Mouse (Mus musculus): ENCODE measurements at regions not wholly inside any gene's neighbourhood (a gene's known extent, or its start where the extent isn't known, plus 50 kb on each side); places are given as distances from the start of the nearest gene placed in this dataset.
"Not testable (repeated sequence)": the region's sequence is repeated elsewhere in the genome, so short reads cannot be mapped to it uniquely, and the experiment has no call there.

DNA sequence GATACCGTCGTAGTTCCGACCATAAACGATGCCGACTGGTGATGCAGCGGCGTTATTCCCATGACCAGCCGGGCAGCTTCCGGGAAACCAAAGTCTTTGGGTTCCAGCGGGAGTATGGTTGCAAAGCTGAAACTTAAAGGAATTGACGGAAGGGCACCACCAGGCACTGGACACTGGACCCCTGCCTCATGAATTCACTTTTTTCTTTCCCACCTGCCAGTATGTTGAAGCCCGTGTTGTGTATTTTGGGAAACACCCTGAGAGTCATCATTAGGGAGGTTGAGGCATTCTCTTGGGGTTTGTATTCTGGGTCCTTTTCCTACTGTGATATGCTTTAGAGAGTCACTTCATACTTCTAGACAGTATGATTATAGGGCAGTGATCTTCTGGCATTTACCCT is 197.9 kb downstream of the Samd9l start:
- not testable (repeated sequence) for H3K27ac ChIP-seq (ENCODE audit: control insufficient read depth, insufficient read depth, low read depth, low read length); H3K4me3 ChIP-seq (ENCODE audit: control insufficient read depth, low read depth, low read length); H3K27me3 ChIP-seq (ENCODE audit: control insufficient read depth, insufficient read depth, low read length); H3K4me1 ChIP-seq (ENCODE audit: control insufficient read depth, insufficient read depth, low read length); H3K36me3 ChIP-seq (ENCODE audit: control insufficient read depth, insufficient read depth, low read length)

DNA sequence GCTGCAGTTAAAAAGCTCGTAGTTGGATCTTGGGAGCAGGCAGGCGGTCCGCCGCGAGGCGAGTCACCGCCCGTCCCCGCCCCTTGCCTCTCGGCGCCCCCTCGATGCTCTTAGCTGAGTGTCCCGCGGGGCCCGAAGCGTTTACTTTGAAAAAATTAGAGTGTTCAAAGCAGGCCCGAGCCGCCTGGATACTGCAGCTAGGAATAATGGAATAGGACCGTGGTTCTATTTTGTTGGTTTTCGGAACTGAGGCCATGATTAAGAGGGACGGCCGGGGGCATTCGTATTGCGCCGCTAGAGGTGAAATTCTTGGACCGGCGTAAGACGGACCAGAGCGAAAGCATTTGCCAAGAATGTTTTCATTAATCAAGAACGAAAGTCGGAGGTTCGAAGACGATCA is 198.3 kb downstream of the Samd9l start:
- Histone ChIP-seq H3K36me3 (ENCODE audit: control insufficient read depth, insufficient read depth, low read length) (no peaks in the 10 kb centered on the region), H3K4me3 (ENCODE audit: control insufficient read depth, low read depth, low read length) (no peak overlapping the region), H3K27me3 (ENCODE audit: control insufficient read depth, insufficient read depth, low read length) (no peaks in the 10 kb centered on the region), H3K27ac (ENCODE audit: control insufficient read depth, insufficient read depth, low read depth, low read length) (no peak overlapping the region), H3K4me1 (ENCODE audit: control insufficient read depth, insufficient read depth, low read length) (no peaks in the 10 kb centered on the region)
- TF ChIP-seq CTCF (IDR thresholded peaks at IDR 0.05; ENCODE audit: control insufficient read depth, insufficient read depth, insufficient replicate concordance, low read depth, low read length) (no peak), POLR2A (IDR thresholded peaks at IDR 0.05; ENCODE audit: control insufficient read depth, low read depth, low read length) (no peak)

DNA sequence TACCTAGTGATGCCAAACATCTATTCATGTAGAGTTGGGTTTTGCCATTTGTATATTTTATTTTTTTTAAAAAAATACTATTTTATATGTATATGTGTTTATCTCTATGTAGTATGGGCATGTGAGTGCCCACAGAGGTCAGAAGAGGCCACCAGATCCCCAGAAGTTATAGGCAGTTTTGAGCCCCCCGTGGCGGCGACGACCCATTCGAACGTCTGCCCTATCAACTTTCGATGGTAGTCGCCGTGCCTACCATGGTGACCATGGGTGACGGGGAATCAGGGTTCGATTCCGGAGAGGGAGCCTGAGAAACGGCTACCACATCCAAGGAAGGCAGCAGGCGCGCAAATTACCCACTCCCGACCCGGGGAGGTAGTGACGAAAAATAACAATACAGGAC is 198.8 kb downstream of the Samd9l start:
- H3K27me3 ChIP-seq (ENCODE audit: control insufficient read depth, insufficient read depth, low read length); H3K4me3 ChIP-seq (ENCODE audit: control insufficient read depth, low read depth, low read length); H3K36me3 ChIP-seq (ENCODE audit: control insufficient read depth, insufficient read depth, low read length); H3K4me1 ChIP-seq (ENCODE audit: control insufficient read depth, insufficient read depth, low read length); H3K27ac ChIP-seq (ENCODE audit: control insufficient read depth, insufficient read depth, low read depth, low read length): not testable (repeated sequence)

DNA sequence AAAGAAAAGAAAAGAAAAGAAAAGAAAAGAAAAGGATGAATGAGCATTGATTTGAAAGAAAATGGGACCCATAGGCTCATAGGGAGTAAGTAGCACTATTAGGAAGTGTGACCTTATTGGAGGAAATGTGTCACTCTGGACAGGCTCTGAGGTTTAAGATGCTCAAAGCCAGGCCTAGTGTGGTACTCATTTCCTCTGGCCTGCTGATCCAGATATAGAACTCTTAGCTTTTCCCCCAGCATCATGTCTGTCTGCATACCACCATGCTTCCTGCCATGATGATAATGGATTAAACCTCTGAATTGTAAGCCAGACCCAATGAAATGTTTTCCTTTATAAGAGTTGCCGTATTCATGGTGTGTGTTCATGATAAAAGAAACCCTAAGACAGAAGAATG is 206.9 kb downstream of the Samd9l start:
- not testable (repeated sequence) for H3K4me3 ChIP-seq (ENCODE audit: control insufficient read depth, low read depth, low read length); H3K36me3 ChIP-seq (ENCODE audit: control insufficient read depth, insufficient read depth, low read length); H3K27ac ChIP-seq (ENCODE audit: control insufficient read depth, insufficient read depth, low read depth, low read length); H3K27me3 ChIP-seq (ENCODE audit: control insufficient read depth, insufficient read depth, low read length); H3K4me1 ChIP-seq (ENCODE audit: control insufficient read depth, insufficient read depth, low read length)

DNA sequence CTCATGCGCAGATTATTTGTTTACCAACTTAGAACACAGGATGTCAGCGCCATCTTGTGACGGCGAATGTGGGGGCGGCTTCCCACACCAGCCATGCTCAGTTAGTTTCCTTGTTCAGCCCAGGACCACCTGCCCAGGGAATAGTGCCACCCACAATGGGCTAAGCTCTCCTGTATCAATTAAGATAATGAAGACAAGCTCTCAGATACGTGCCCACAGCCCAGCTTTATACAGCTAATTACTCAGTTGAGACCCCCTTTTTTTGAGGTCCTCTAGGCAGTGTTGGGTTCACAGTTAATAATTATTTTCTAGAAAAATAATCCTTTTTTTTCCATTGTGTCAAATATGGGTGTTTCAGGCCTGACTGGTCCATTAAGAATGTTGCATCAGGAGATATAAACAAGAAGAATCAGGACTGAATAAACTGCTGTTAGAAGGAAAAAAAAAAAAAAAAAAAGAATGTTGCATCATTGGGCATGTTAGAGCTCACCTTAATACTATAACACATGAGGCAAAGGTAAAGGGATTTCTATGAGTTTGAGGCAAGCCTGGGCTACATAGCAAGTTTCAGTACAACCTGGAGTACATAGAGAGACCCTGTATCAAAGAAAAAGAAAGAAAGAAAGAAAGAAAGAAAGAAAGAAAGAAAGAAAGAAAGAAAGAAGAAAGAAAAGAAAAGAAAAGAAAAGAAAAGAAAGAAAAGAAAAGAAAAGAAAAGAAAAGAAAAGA is 207.5 kb downstream of the Samd9l start:
- not testable (repeated sequence) for H3K36me3 ChIP-seq (ENCODE audit: control insufficient read depth, insufficient read depth, low read length); H3K4me1 ChIP-seq (ENCODE audit: control insufficient read depth, insufficient read depth, low read length); H3K27ac ChIP-seq (ENCODE audit: control insufficient read depth, insufficient read depth, low read depth, low read length); H3K4me3 ChIP-seq (ENCODE audit: control insufficient read depth, low read depth, low read length); H3K27me3 ChIP-seq (ENCODE audit: control insufficient read depth, insufficient read depth, low read length)

DNA sequence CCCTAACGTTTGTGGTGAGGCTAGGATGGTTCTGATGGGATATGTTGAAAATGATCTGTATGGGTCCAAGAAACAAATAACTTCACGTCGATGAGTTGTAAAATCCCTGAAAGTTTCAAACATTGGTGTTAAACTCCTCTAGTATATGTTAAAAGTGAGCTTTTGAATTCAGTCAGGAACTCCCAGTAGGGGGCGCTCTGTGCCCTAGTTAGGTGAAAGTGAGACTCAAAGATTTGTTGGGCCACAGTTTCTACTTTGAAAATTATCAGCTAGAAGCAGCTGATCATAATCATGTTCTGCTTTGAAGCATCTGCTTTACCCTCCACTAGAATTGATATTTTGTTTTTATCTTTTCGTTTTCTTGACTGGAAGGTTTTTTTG is 215.6 kb downstream of the Samd9l start:
- Histone ChIP-seq H3K27ac (ENCODE audit: control insufficient read depth, insufficient read depth, low read depth, low read length) (peak overlapping the region; percentile 12; the same call in 1 of the 2 replicates), H3K36me3 (ENCODE audit: control insufficient read depth, insufficient read depth, low read length) (no peaks in the 10 kb centered on the region), H3K4me1 (ENCODE audit: control insufficient read depth, insufficient read depth, low read length) (peaks cover 14% of the 10 kb centered on the region), H3K4me3 (ENCODE audit: control insufficient read depth, low read depth, low read length) (peak overlapping the region; percentile 81; the same call in 1 of the 2 replicates), H3K27me3 (ENCODE audit: control insufficient read depth, insufficient read depth, low read length) (no peaks in the 10 kb centered on the region)
- TF ChIP-seq POLR2A (IDR thresholded peaks at IDR 0.05; ENCODE audit: control insufficient read depth, low read depth, low read length) (no peak), CTCF (IDR thresholded peaks at IDR 0.05; ENCODE audit: control insufficient read depth, insufficient read depth, insufficient replicate concordance, low read depth, low read length) (peak; percentile 17; the same call in 1 of the 2 replicates)

DNA sequence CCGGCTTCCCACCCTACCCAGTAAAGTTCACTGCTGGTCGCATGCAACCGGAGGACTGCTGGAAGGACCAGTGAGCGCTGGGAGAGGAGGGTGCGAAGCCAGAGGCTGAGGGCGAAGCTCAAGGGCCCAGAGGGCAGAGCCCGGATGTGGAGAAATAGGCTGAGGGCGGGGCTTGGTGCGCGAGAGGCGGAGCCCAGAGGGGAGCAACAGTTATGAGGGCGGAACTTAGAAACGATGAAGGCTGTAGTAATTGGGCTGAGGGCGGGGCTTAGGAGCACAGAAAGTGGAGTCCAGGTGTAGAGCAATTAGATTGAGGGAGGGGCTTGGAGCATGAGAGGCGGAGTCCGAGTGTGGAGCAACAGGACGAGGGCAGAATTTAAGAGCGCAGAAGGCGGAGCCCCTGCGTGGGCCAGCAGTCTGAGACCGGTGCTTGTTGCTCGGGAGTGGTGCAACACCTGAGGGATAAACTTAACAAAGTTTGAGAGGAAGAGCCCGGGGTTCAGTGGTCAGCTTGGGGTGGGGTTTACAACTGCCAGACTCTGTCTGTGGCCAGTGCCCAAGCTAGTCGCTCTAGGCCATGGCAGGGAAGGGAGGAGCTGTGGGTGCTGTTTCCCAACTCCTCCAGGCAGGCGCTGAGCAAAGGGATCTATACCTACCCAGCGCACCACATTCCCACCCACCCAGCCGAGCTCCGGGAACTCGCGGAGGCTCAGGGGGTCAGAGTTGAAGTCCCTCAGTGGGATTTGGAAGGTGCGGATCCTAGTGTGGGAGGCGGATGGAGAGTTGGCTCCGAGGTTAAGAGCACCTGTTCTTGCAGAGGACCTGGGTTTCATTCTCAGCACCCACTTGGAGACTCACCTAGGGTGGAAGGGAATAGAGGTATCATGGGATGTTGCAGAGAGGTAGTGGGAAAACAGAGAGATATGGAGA is 216.2 kb downstream of the Samd9l start:
- peak overlapping the region; percentile 67 for H3K27ac ChIP-seq (ENCODE audit: control insufficient read depth, insufficient read depth, low read depth, low read length)
- H3K4me3 ChIP-seq (ENCODE audit: control insufficient read depth, low read depth, low read length) = peak overlapping the region; percentile 81
- H3K36me3 ChIP-seq (ENCODE audit: control insufficient read depth, insufficient read depth, low read length) = no peaks in the 10 kb centered on the region
- TF ChIP-seq CTCF (IDR thresholded peaks at IDR 0.05; ENCODE audit: control insufficient read depth, insufficient read depth, insufficient replicate concordance, low read depth, low read length) (no peak), POLR2A (IDR thresholded peaks at IDR 0.05; ENCODE audit: control insufficient read depth, low read depth, low read length) (peak; percentile 73)
- peaks cover 14% of the 10 kb centered on the region for H3K4me1 ChIP-seq (ENCODE audit: control insufficient read depth, insufficient read depth, low read length)
- no peaks in the 10 kb centered on the region for H3K27me3 ChIP-seq (ENCODE audit: control insufficient read depth, insufficient read depth, low read length)

DNA sequence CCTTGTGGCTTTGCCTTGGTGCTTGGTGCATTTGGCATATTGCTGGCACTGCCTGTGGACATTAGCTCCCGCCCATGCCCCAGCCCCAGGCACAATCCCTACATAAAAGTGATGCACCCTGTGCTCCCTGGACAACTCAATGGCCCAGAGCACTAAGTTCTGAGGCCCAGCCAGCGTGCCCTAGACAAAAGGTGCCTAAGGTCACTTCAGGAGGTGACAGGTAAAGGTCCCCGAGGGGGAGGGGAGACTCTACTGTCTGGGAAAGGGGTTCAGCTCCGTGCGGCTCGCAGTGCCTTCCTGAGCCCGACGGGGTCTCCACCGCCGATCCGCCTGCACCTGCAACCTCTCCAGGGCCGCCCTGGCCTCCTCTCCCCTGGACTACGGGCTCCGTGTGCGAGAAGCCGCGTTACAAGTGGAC is 216.9 kb downstream of the Samd9l start:
- H3K4me3 ChIP-seq (ENCODE audit: control insufficient read depth, low read depth, low read length) = peak overlapping the region; percentile 81
- H3K27me3 ChIP-seq (ENCODE audit: control insufficient read depth, insufficient read depth, low read length); H3K36me3 ChIP-seq (ENCODE audit: control insufficient read depth, insufficient read depth, low read length); H3K27ac ChIP-seq (ENCODE audit: control insufficient read depth, insufficient read depth, low read depth, low read length): not testable (repeated sequence)
- H3K4me1 ChIP-seq (ENCODE audit: control insufficient read depth, insufficient read depth, low read length) = peaks cover 14% of the 10 kb centered on the region

DNA sequence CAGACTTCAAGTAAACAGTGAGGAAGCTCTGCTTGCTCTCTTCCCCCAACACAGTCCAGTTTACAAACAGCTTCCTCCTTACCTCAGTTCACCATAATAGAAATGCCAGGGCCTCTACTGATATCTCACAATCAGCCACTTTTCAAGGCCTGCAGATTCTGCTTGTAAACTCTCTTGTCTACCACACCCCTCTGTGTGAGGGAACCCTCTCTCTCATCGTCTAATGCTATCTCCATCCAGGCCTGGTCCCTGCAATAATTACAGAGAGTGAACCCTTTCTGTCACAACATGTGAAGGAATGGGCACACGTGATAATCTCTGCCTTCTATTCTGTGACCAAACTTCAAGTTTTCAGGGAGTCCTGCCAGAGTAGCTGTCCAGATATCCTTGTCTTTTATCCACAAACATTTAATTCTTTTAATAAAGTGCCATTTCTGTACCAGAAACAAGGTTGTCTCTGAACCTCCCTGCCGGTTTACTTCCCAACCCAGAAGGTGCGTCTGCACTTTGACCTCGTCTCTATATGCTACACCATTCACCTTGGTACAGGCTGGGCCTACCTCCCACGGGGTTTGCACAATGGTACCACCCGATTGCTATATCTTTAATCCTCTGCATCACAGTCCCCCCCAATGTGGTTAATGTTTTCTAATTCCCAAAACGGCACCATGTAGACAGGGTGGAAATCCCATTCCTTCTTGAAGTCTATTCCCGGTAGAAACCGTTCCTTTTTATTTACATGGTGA is 219.6 kb downstream of the Samd9l start:
- H3K4me1 ChIP-seq (ENCODE audit: control insufficient read depth, insufficient read depth, low read length) = peaks cover 14% of the 10 kb centered on the region
- not testable (repeated sequence) for H3K4me3 ChIP-seq (ENCODE audit: control insufficient read depth, low read depth, low read length); H3K27ac ChIP-seq (ENCODE audit: control insufficient read depth, insufficient read depth, low read depth, low read length); H3K36me3 ChIP-seq (ENCODE audit: control insufficient read depth, insufficient read depth, low read length); H3K27me3 ChIP-seq (ENCODE audit: control insufficient read depth, insufficient read depth, low read length)

DNA sequence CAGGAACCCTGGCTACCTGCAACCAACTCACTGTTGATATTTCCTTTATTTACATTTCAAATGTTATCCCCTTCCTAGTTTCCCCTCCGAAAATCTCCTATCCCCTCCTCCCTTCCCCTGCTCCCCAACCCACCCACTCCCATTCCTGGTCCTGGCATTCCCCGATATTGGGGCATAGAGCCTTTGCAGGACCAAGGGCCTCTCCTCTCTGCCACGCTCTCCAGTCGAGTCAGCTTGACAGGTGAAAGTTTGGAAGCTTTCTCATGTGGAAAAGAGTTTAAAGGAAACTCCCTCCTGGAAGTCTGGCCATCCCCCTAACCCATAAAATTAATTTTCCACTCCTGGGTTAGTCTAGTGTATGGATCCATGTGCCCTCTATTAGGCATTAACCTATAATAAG is 229.9 kb downstream of the Samd9l start:
- H3K4me1 ChIP-seq (ENCODE audit: control insufficient read depth, insufficient read depth, low read length); H3K27ac ChIP-seq (ENCODE audit: control insufficient read depth, insufficient read depth, low read depth, low read length); H3K36me3 ChIP-seq (ENCODE audit: control insufficient read depth, insufficient read depth, low read length); H3K27me3 ChIP-seq (ENCODE audit: control insufficient read depth, insufficient read depth, low read length); H3K4me3 ChIP-seq (ENCODE audit: control insufficient read depth, low read depth, low read length): not testable (repeated sequence)

DNA sequence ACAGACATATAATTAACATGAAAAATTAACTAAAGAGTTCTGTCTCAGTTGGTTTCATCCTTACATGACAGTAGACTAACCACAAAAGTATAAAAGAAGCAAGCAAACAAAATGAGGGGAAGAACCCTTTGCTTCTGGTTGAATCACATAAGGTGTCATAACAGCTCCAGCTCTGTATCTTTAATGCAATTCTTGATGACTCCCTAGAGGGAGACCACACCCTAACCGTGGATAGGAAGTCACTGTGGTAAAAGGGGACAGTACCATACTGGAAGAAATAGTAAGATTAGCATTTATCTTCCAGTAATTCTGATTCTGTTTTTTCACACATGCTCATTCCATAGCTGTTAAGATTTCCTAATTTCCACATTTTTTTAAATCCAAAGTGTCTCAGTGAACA is 233.2 kb downstream of the Samd9l start:
- H3K4me1 ChIP-seq (ENCODE audit: control insufficient read depth, insufficient read depth, low read length); H3K27me3 ChIP-seq (ENCODE audit: control insufficient read depth, insufficient read depth, low read length); H3K36me3 ChIP-seq (ENCODE audit: control insufficient read depth, insufficient read depth, low read length); H3K4me3 ChIP-seq (ENCODE audit: control insufficient read depth, low read depth, low read length); H3K27ac ChIP-seq (ENCODE audit: control insufficient read depth, insufficient read depth, low read depth, low read length): not testable (repeated sequence)
